Mouse (Mus musculus) brain, embryonic 14.5 days (tissue): ENCODE results near the gene Cox7a2l.

ENCODE experiments used
- CTCF ChIP-seq: fragments of 200-500 bp; IDR thresholded peaks from 2 replicates; pipeline ENCODE4 v1.5.1; 2012; ENCODE audit warnings: inconsistent platforms, mild to moderate bottlenecking, moderate library complexity, borderline replicate concordance; ENCODE audit not compliant: insufficient read depth, insufficient read length; ENCODE audit errors: extremely low read depth
- POLR2A ChIP-seq: fragments of 200-500 bp; IDR thresholded peaks from 2 replicates; pipeline ENCODE4 v1.6.1; 2012; ENCODE audit warnings: mild to moderate bottlenecking, inconsistent platforms, borderline replicate concordance; ENCODE audit not compliant: poor library complexity, insufficient read depth, insufficient read length, severe bottlenecking; ENCODE audit errors: extremely low read depth

DNA sequence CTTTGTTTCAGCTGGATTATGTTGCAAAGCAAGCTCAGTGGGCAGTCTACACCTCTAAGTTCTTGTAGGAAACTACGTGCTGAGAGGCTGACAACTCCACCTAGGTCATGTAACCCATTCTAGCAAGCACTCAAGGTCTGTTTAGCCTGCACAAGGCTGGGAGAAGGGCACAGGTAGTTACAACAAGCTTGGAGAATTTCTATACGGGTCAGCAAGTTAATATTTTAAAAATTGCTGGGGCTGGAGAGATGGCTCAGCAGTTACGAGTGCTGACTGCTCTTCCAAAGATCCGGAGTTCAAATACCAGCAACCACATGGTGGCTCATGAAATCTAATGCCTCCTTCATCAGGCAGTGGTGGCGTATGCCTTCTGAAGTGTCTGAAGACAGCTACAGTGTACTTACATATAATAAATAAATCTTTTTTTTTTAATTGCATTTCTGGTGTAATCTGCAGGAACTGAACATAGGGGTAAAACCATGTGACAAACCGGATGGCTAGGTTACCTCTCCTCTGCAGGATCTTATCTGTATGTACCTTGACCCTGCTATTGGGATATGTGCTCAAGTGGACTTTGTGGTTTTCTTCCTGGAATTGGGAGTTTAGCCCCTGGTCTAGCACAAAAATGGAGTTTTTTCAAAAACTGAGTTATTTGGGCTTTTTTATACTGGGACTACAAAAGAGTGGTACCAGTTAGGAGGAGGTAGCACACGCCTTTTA lies 34.2 kb downstream of the Cox7a2l start:
- TF ChIP-seq CTCF (no peak), POLR2A (no peak)
